9 mouse cellular contexts compared by ENCODE assay signal in the genomic region with DNA sequence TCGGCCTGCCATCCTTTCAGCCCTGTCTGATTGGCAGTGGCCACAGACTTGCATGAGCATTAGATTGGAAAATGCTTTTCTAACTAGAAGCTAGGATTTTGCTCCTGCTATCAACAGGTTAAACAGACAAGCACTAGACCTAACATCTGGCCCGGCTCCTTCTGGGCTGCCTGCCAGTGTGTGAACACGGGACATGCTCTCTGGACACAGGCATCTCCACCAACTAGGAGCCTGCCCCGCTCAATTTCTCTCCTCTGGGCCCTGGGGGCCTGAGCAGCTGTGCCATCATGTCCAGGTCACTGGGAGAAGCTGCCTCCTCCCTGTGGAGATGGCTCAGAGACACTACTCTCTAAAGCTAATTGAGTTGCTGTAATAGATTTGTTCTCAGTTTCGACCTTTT.
DNase-seq lines count a peak whose midpoint lies in the region; ATAC-seq and TF ChIP-seq lines count a peak whose summit lies in the region.
"Had no signal": no experiment of that assay in that cellular context is flagged by ENCODE, and none has a peak within 500 bp of the region (broad histone marks: within the 10 kb centered on the region; RNA-seq: fewer than 3 reads in every experiment).

No protein-coding gene starts in this region.

- TF ChIP-seq CTCF in hindbrain, postnatal 0 days (IDR thresholded peaks at IDR 0.05; ENCODE audit: low read depth): no peak

- intact Hi-C loops in left cerebral cortex, postnatal 36 days (cut with DNase I): no loop called here

- no peak overlapping the region for H3K27ac ChIP-seq in hindbrain, postnatal 0 days
- no peak overlapping the region for H3K27ac ChIP-seq in hindbrain, embryonic 11.5 days (ENCODE audit: low read depth, low read length)

- no peak overlapping the region for H3K9ac ChIP-seq in hindbrain, postnatal 0 days (replicated peaks; ENCODE audit: low read length)
- no peak overlapping the region for H3K9ac ChIP-seq in hindbrain, embryonic 11.5 days (ENCODE audit: low read depth, low read length)

- H3K9me3 ChIP-seq in hindbrain, postnatal 0 days (ENCODE audit: low read length): no peaks in the 10 kb centered on the region
- no peaks in the 10 kb centered on the region for H3K9me3 ChIP-seq in hindbrain, embryonic 11.5 days (ENCODE audit: control insufficient read depth, low read length)

- H3K27me3 ChIP-seq in hindbrain, postnatal 0 days (ENCODE audit: insufficient read depth, low read length): no peaks in the 10 kb centered on the region
- H3K27me3 ChIP-seq in hindbrain, embryonic 11.5 days (ENCODE audit: control insufficient read depth, insufficient read depth, low read length): no peaks in the 10 kb centered on the region

- no peak overlapping the region for H3K4me2 ChIP-seq in hindbrain, postnatal 0 days (ENCODE audit: low read depth, low read length)
- H3K4me2 ChIP-seq in hindbrain, embryonic 11.5 days (replicated peaks; ENCODE audit: low read depth, low read length): no peak overlapping the region

- H3K4me1 ChIP-seq in hindbrain, postnatal 0 days (ENCODE audit: insufficient read depth, low read length): no peaks in the 10 kb centered on the region
- no peaks in the 10 kb centered on the region for H3K4me1 ChIP-seq in hindbrain, embryonic 11.5 days (replicated peaks; ENCODE audit: control insufficient read depth, insufficient read depth, low read length)

- WGBS in hindbrain, postnatal 0 days: 40% methylated on average over 5 of the region's 5 CpGs
- WGBS in hindbrain, embryonic 11.5 days: 79% methylated on average over 5 of the region's 5 CpGs

- no peaks in the 10 kb centered on the region for H3K36me3 ChIP-seq in hindbrain, postnatal 0 days (ENCODE audit: insufficient read depth, low read length)
- H3K36me3 ChIP-seq in hindbrain, embryonic 11.5 days (ENCODE audit: control insufficient read depth, insufficient read depth, low read length): no peaks in the 10 kb centered on the region

- ATAC-seq in hindbrain, postnatal 0 days: 0 out of 2 replicates have a peak, but pooled peaks have one; percentile 35
- no peak for ATAC-seq in hindbrain, embryonic 11.5 days (ENCODE audit: low FRiP score)

- no peak for DNase-seq in hindbrain, postnatal 0 days (ENCODE audit: low spot score)
- no peak for DNase-seq in hindbrain, embryonic 11.5 days (ENCODE audit: low spot score)
- DNase-seq in 3T3-L1 (ENCODE audit: low read depth, low spot score): peak; percentile 84
- peak; percentile 72 for DNase-seq in gastrocnemius, postnatal 10 days
- DNase-seq in kidney, adult 9 months: peak; percentile 65
- no peak for DNase-seq in layer of hippocampus, adult 9-10 months (ENCODE audit: low spot score)
- DNase-seq in left cerebral cortex, postnatal 36 days (ENCODE audit: low spot score in 2 of 2): no peak
- no peak for DNase-seq in embryo, embryonic 9.5 days (ENCODE audit: extremely low spot score)
- DNase-seq: layer of hippocampus, adult 9-11 months had no signal

- no peak overlapping the region for H3K4me3 ChIP-seq in hindbrain, postnatal 0 days (ENCODE audit: low read length)
- H3K4me3 ChIP-seq in hindbrain, embryonic 11.5 days (ENCODE audit: low read depth, low read length): no peak overlapping the region

Comparison
In these comparisons a context has a peak if more than half of its experiments do, and no peak if none do; other contexts are left out.
1. DNase-seq: peak in 3T3-L1 (single experiment), gastrocnemius, postnatal 10 days (single experiment) and kidney, adult 9 months (single experiment); none in hindbrain, postnatal 0 days (single experiment), hindbrain, embryonic 11.5 days (single experiment), layer of hippocampus, adult 9-10 months (single experiment), left cerebral cortex, postnatal 36 days (0 of 2) and embryo, embryonic 9.5 days (single experiment).